Mouse (Mus musculus) cerebellum, postnatal 10 days (tissue): ENCODE data around the gene Pard3b.
A peak's percentile ranks its signal among the peaks of the same experiment; 100 is the strongest.

Experiments
- DNase-seq, 2 experiments: peaks; one replicate each; pipeline ENCODE4 v3.0.0; 2021; ENCODE audit warnings: mixed read lengths in 2 of 2

The Pard3b gene

GRCm38 (mm10) chr1:61928131-61928761 is 289.6 kb downstream of the Pard3b start:
- DNase-seq = peak; percentile 17 to 26

- no peak for DNase-seq
Measured at GRCm38 (mm10) chr1:61933574-61933973, 294.9 kb downstream of the Pard3b start.

DNA sequence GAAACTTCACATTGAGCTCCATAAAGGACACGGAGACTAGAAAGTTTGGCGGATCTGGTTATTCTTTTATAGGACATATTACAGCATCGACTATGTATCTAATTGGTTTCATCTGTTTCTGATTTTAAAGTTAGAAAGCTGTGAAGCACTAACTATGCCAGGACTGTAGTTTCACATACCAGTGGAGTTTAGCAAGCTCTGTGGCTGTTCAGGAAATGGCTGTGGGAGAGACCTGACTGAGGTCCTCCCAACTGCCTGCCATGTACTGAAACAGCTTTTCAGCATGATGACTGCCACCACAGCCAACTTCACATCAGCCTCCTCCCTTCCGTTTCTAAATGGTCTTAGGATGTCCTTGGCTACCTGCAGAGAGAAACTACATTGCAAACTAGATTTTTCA is 296.1 kb downstream of the Pard3b start:
- no peak for DNase-seq

- no peak for DNase-seq
Measured at GRCm38 (mm10) chr1:61939882-61940281, 301.3 kb downstream of the Pard3b start.

DNA sequence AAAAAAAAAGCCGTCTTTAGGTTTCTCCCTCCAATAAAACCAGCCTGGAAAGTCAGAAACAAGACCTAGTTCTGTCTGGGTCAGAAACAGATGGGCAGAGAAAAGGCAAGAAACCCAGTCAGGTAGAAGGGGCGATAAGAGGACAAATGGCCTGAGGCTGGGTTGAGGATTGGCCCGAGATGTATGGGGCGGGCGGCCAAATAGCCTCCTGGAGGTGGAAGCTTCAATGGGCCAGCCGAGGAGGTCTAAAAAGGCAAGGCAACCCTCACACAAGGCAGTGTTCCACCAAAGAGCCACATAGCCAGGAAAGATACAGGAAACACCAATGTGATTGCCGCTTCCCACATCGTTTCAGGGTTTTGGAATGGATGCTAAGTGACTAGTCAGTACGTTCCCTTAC is 322.9 kb downstream of the Pard3b start:
- DNase-seq = peak; percentile 71 to 83

DNA sequence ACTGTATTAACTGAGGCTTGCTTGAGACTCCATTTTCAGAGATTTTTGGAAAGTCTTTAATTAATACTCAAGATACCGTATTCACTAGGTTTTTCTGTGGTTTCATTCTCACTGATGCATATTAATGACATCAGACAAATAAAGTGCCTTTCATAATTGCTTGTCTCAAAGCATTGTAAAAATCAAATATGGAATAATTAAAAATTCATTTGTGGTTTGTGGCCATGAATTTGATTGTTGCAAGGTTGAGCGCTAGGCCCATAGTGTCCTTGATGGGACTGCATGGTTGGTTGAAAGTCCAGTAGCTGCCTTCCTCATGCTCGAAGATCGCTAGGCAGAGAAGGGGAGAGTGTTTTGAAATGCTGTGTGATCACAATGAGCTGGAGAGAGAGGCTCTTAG is 323.9 kb downstream of the Pard3b start:
- DNase-seq = peak in 1 of 2 experiments; percentile 17

DNA sequence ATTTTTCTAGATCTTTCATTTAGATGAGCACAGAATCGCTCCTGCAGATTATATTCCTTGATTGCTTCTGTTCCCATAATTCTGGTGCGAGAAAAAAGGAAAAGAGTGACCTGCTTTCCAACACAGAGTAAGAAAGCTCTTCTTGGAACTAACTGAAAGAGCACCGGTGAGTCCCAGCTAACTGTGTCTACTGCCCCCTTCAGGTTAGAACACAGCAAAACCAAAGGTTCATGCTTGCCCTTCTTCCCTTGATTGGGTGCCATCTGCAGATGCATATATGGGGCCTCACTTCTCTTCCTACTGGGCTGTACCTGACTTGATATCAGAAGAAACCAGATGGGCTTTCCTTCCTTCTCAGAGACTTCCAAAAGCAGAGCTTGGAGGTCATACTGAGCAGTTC is 328.5 kb downstream of the Pard3b start:
- DNase-seq = peak; percentile 10 to 30

DNA sequence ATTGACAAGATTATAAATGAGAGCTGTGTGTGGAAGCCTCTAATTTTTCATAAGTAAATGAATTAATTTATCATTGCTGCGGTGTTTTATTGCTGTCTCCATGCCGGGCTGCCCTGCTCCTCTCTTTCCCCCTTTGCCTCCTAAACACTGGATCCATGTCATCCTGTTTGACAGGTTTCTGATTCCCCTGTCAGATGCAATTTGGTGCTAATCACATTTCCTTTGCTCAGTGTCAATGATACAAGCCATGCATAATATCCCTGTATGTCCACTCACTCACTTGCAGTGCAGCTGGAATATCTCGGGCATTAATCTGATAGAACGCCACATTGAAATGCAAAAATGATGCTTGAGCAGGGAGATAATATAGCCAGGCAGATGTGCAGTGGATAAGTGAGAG is 329.2 kb downstream of the Pard3b start:
- DNase-seq = no peak

DNA sequence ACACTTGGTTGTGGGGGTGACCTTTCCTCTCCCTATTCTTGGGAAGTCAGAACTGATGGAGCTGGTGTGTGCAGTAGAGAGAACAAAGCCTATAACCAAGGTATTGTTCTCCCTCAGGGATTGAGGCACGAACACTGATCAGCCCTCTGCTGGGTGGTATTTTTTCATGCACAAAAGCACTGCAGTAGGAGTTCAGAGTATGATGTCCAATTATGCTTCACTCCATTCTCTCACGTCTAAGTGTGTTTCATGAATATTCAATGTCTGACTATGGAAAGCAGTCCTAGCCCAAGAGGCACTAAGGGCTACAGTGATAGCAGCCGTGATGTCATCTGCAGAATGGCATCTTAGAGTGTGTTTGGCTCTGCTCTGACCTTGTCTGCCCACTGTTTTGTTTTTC is 359.1 kb downstream of the Pard3b start:
- no peak for DNase-seq

DNA sequence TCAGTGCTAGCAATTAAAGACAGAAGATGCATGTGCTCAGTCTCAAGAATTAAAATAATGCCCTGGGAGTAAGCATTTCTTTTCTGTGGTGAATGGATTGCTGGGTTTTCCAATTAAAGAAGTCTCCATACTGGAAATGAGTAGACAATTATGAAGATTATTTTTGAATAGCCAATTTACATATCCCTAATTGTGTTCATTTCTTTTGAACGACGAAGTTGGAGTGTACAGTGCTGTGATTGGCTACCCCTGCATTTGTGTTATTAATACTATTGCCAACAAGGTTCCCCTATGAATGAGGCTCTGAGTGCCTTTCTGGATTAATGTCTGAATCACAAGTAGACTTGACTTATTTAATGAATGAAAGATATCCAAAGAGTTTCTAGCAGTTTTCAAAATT is 370.2 kb downstream of the Pard3b start:
- no peak for DNase-seq

DNA sequence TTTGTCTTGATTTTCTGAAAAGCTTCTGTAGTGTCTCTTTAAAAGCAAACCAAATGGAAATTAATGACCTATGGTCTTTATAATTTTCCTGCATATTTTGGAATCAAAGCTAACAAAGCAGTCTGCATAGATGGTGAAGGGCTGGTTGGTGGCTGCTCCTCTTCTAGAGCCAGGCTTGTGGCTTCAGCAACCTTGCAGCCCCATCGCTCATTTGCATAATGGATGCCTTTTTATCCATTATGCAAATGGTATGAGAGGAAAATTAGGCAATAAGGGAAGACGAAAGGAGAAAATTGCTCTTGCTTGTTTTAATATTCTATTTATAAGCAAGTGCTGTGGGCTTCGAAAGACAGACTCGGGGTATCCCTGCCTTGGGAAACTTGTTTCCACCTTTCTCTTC is 373.1 kb downstream of the Pard3b start:
- no peak for DNase-seq

DNA sequence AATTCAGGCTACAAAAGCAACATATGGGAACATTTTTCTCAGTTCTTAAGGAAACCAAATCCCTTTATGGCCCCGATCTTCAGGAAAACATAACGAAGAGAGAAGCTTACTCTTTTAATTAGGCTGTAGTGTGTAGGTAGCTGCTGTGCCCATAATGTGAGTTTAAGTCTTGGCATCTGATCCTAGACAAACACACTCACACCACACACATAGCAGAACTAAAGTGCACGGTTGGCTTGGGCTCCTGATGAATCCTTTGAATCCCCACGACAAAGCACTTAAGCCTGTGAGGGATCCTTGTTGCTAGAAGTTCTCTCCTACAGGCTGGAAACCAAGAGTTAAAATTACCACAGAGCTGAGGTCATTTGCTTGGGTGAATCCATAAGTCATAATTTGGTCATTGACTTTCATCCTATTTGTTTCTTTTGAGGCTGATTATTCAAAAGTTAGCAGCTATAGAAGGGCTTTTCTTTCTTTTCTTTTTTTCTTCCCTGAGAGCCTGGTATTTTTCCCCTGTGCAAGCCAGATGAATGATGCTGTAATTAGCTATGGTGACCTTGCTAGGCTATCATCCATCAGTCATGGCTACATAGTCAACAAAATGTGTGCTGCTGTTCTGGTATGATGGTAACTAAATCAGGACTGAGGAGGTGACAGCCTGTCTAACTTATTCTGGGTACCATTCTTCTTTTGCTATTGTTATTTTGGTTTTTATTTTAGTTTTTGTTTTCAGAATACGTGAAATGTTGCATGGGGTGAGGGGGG is 378.1 kb downstream of the Pard3b start:
- no peak for DNase-seq

DNA sequence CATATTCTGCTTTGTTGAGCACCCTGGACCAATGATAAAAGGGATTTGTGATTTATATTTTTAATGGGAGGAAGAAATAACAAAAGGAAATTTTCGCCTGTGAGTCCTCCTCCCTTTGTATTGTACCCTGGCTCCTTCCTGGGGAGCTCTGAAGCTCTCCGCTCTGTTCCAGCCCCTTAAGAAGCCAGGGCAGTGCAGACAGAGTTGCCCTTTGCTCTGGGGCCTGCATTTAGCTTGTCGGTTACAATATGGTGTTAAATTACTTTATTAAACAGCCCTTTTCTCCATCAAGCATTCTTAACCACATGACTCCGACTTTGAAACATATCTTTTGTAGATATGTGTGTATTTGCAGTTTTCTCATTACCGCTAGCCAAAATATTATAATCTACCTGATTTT is 379.7 kb downstream of the Pard3b start:
- no peak for DNase-seq

DNA sequence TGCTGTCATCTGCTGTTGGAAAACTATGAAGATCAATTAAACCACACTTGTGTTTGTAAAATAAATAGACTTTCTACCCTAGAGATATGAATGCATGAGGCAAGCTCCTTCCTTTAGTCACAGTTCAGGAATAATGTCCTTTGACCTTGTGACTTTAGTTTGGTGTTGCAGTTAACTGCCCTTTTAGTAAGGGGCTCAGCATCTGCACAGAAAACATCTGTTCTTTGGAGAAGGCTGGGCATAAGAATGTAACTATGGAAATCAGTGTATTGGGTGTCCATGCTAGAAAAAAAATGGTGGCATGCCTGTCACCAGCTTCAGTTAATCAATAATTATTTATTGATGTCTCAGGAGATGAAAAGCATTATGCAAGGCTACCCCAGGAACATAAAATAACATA is 381.1 kb downstream of the Pard3b start:
- DNase-seq = no peak

GRCm38 (mm10) chr1:62041718-62042117 is 403.1 kb downstream of the Pard3b start:
- peak; percentile 11 to 13 for DNase-seq

DNA sequence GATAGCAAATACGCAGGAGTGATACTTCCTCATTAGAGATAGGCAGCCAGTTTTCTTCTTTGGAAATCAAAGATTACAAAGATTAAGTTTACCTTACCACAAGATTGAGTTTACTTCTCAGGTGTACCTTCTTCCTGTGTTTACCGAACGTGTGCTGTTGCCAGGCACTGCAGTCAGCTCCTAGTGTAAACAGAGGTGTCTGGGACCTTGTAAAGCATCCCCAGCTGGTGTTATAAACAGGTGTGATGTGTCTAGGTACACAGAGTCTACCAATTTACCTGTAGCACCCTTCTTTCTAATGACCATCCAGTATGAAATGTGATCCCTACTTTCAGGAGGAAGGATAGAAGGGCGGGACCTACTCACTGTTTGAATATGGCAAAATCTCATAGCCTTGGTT is 410.0 kb downstream of the Pard3b start:
- no peak for DNase-seq

- no peak for DNase-seq
Measured at GRCm38 (mm10) chr1:62051186-62051825, 412.7 kb downstream of the Pard3b start.

DNA sequence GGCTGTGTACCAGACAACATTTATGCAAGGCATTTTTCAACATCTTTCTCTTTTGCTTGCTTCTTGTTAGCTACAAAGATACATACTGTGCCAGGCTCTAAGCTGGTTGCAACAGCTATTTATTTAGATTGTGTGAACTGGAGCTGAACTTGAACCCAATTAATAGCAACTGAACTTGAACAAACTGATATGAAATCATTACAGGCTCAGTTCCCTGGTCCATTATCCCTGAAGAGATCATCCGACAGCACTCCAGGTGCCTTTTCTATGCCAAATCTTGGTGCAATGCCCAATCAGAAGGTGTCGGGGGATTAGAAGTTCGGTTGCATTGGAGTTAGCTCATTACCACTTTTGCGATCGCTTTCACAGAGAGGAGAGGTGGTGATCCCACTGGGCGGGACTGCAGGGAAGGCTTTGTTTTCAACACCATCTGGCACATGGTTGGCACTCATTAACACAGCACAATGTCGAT is 414.6 kb downstream of the Pard3b start:
- DNase-seq = peak; percentile 51 to 61

DNA sequence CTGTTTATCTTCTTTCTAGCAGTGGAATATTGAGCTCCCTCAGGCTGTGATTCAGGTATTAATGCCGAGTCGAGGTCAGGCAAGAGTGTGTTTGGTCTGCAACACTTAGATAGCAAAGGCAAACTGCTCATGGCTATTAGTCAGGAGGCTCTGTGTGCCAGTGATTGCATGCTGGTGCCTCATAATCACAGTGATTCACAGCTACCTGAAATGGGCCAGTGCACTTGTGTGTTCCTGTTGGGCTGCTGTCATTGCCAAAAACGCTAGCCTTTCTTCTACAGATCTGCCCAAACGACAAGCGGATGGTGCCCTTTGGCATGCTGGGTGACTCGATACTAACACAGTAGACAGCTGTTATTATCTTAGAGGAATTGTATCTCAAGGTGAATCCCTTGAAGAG is 416.7 kb downstream of the Pard3b start:
- DNase-seq = peak; percentile 21 to 31

- DNase-seq = no peak
Measured at GRCm38 (mm10) chr1:62070617-62071016, 432.0 kb downstream of the Pard3b start.

- DNase-seq = no peak
Measured at GRCm38 (mm10) chr1:62071139-62071538, 432.5 kb downstream of the Pard3b start.

DNA sequence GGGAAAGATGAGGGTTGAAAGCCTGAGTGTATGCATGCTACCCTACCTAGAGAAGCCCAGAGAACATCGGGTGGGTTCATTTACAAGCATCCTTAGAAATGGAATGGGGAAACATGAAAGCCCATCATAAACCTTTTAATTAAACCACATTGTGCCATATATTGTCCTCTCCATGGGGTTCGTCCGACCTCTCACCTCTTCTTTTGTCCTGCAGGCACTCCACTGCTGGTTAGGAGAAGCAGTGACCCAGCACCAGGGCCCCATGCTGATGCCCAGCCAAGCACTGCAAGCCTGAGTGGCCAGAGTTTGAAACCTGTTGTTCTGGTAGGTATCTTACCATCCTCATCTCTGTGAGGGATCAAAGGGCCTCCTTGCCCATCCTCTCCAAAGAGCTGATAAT is 437.5 kb downstream of the Pard3b start:
- DNase-seq = no peak

GRCm38 (mm10) chr1:62081129-62081528 is 442.5 kb downstream of the Pard3b start:
- DNase-seq = no peak

DNA sequence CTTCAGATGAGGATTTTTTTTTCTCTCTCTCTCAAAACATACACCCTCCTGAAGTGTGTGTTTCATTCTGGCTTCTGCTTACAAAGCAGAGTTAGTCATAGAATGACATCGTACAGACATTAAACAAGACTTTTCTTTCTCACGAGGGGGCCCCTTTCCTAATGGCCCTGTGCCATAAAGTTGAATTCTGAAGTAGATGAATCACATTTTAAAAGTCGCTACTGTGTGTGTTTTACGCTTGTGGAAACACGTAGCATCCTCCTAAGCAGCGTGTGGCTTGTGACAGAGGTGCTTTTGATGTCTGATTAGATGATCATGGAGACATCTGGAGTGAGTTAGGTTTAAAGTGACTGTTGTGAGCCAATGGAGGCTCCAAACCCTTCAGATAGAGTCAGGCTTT is 447.4 kb downstream of the Pard3b start:
- DNase-seq = no peak
